Mouse (Mus musculus) forebrain, embryonic 11.5 days (tissue): ENCODE data around the gene Zdhhc1. TPM values are rescaled to one million over a fixed set of nuclear protein-coding genes. Genes with fewer than 3 reads are reported as not detected.

Source experiments
- ATAC-seq: fragments of 200-750 bp; cut with Nextera tagmentation; replicated peaks from 2 replicates; pipeline ENCODE4 v1.8.0; 2017; ENCODE audit warnings: moderate TSS enrichment; ENCODE audit not compliant: low FRiP score
- DNase-seq: peaks from one replicate; pipeline ENCODE4 v3.0.0-alpha.2; 2017; ENCODE audit warnings: low spot score
- H3K27ac ChIP-seq: fragments of 300-500 bp; sonication (generic); 2 replicates; pipeline ENCODE4 v1.5.1; 2014; ENCODE audit warnings: low read depth, low read length
- H3K27me3 ChIP-seq: fragments of 300-500 bp; sonication (generic); 2 replicates; pipeline ENCODE4 v1.6.1; 2014; ENCODE audit warnings: mild to moderate bottlenecking, low read length, mixed read lengths; ENCODE audit not compliant: control insufficient read depth, insufficient read depth
- H3K36me3 ChIP-seq: fragments of 300-500 bp; sonication (generic); 2 replicates; pipeline ENCODE4 v1.6.1; 2014; ENCODE audit warnings: mild to moderate bottlenecking, low read length, moderate library complexity, mixed read lengths; ENCODE audit not compliant: control insufficient read depth, insufficient read depth
- H3K4me1 ChIP-seq: fragments of 300-500 bp; sonication (generic); replicated peaks from 2 replicates; pipeline ENCODE4 v1.6.1; 2014; ENCODE audit warnings: low read length, mixed read lengths; ENCODE audit not compliant: control insufficient read depth, insufficient read depth
- H3K4me2 ChIP-seq: fragments of 300-500 bp; sonication (generic); 2 replicates; pipeline ENCODE4 v1.6.1; 2014; ENCODE audit warnings: low read depth, mild to moderate bottlenecking, low read length, moderate library complexity, mixed read lengths; ENCODE audit not compliant: severe bottlenecking
- H3K4me3 ChIP-seq: fragments of 300-500 bp; sonication (generic); 2 replicates; pipeline ENCODE4 v1.5.1; 2014; ENCODE audit warnings: low read depth, low read length
- H3K9ac ChIP-seq: fragments of 300-500 bp; sonication (generic); 2 replicates; pipeline ENCODE4 v1.6.1; 2014; ENCODE audit warnings: low read length
- H3K9me3 ChIP-seq: fragments of 300-500 bp; sonication (generic); 2 replicates; pipeline ENCODE4 v1.6.1; 2016; ENCODE audit warnings: low read length, mixed read lengths; ENCODE audit not compliant: control insufficient read depth
- WGBS: fragments of 180-500 bp; shearing (Covaris S2); extraction: QIAGEN DNeasy Blood & Tissue Kit; methylation state at CpG from one replicate; pipeline ENCODE4 v1.1.7; 2014; 5-methylcytosine and 5-hydroxymethylcytosine counted together
- polyA plus RNA-seq: library from polyadenylated mRNA; unstranded; fragments of >200 nt; fragmentation: Nextera tagmentation; extraction: Ambion mirVana; gene quantifications from 2 replicates; pipeline ENCODE4 v1.2.1, GENCODE M21; 2014

Zdhhc1 gene
- polyA plus RNA-seq, 1 experiment from 2014 or later: 24.6 TPM

- no peak overlapping the region for H3K27ac ChIP-seq
- peaks cover 23% of the 10 kb centered on the region for H3K4me1 ChIP-seq
- 90% methylated on average over 7 of the region's 7 CpGs for WGBS
- no peak overlapping the region for H3K9ac ChIP-seq
- H3K36me3 ChIP-seq: no peaks in the 10 kb centered on the region
- DNase-seq (no peak), ATAC-seq (no peak)
- no peak overlapping the region for H3K4me2 ChIP-seq
- H3K9me3 ChIP-seq: no peaks in the 10 kb centered on the region
- H3K27me3 ChIP-seq: 0 out of 2 replicates have a peak, but pooled peaks cover 2% of the 10 kb centered on the region
- H3K4me3 ChIP-seq: no peak overlapping the region
Observed at GRCm38 (mm10) chr8:105466700-105467291, 29.9 kb downstream of the Zdhhc1 start.

GRCm38 (mm10) chr8:105466246-105466645 lies 30.5 kb downstream of the Zdhhc1 start:
- H3K4me3 ChIP-seq: no peak overlapping the region
- no peak overlapping the region for H3K27ac ChIP-seq
- H3K36me3 ChIP-seq: no peaks in the 10 kb centered on the region
- ATAC-seq: no peak
- H3K4me2 ChIP-seq: no peak overlapping the region
- H3K4me1 ChIP-seq: peaks cover 19% of the 10 kb centered on the region
- no peak overlapping the region for H3K9ac ChIP-seq
- H3K27me3 ChIP-seq: no peaks in the 10 kb centered on the region
- H3K9me3 ChIP-seq: no peaks in the 10 kb centered on the region
- no peak for DNase-seq
- 85% methylated on average over 6 of the region's 6 CpGs for WGBS

GRCm38 (mm10) chr8:105464595-105464994 lies 32.1 kb downstream of the Zdhhc1 start:
- 86% methylated on average over 7 of the region's 7 CpGs for WGBS
- peaks cover 12% of the 10 kb centered on the region for H3K4me1 ChIP-seq
- no peak overlapping the region for H3K4me3 ChIP-seq
- H3K4me2 ChIP-seq: no peak overlapping the region
- no peak overlapping the region for H3K27ac ChIP-seq
- no peaks in the 10 kb centered on the region for H3K36me3 ChIP-seq
- H3K9ac ChIP-seq: no peak overlapping the region
- DNase-seq: no peak
- no peaks in the 10 kb centered on the region for H3K9me3 ChIP-seq
- H3K27me3 ChIP-seq: no peaks in the 10 kb centered on the region
- ATAC-seq: no peak

DNA sequence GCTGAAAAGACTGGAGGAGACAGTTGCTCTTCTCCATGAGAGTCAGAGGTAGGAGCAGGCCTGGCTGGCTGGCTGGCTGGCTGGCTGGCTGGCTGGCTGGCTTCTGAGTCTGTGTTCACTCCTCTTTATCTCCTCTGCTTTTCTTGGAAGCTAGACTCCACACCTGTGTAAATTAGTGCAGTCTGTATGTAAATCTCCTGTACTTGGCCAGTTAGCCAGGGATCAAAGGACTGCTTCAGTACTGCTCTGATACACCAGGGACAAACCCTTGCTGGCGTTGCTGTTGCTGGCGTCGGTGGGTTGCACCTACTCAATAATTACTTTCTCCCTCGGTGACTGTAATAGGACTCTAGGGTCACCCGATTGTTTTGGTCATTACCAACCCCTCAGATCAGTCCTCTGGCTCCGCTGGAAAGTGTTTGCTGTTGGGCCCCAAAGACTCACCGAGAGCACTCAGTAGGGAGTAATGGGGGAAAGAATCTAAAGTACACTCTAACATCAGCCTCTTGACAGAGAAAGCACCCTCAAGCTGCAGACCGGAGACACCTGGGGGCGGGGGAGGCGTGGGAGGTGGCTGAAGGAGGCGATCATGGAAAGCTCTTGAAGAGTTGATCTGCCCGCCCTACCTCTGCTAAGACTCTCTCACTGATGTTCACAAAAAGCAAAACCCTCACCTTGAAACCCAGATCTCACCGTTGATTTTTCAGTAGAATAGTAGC lies 35.5 kb downstream of the Zdhhc1 start:
- H3K4me1 ChIP-seq: peaks cover 5% of the 10 kb centered on the region; the same call in 1 of the 2 replicates
- 80% methylated on average over 13 of the region's 13 CpGs for WGBS
- no peak for ATAC-seq
- no peak overlapping the region for H3K4me3 ChIP-seq
- H3K27me3 ChIP-seq: no peaks in the 10 kb centered on the region
- no peaks in the 10 kb centered on the region for H3K9me3 ChIP-seq
- no peaks in the 10 kb centered on the region for H3K36me3 ChIP-seq
- DNase-seq: no peak
- no peak overlapping the region for H3K9ac ChIP-seq
- H3K27ac ChIP-seq: no peak overlapping the region
- H3K4me2 ChIP-seq: no peak overlapping the region

DNA sequence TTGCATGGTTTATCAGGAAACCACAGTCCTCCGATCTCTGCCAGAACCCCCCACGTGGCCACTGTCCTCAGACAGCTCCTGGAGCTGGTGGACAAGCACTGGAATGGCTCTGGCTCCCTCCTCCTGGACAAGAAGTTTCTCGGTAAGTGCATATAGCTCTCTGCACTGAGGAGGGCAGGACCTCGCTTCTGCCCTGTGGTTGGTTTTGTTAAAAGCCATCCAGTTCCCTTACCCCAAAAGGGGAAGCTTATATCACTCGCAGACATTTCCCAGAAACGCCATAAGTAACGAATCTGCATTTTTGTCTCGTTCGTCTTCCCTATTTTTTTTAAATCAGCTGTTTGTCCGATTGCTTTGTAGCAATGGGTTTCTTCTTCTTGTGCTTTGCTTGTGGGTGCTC lies 41.5 kb downstream of the Zdhhc1 start:
- WGBS: 70% methylated on average over 10 of the region's 10 CpGs

DNA sequence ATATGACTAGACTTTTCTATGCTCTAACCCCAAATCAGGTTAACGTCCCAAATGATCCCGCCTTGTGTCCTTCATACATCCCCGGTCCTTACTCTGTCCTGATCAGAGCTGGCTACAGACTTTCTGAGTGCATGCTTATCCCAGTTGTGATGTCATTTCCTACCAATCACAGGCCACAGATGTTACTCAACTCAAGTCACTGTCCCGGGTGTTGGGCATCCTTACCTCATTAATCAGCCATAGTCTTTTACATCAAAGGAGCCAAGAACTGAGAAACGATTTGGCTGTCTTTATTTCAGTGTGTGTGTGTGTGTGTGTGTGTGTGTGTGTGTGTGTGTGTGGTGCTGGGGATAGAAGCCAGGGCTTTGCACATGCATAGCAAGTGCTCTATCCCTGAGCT lies 42.6 kb downstream of the Zdhhc1 start:
- no peaks in the 10 kb centered on the region for H3K9me3 ChIP-seq
- WGBS: 72% methylated on average over 5 of the region's 5 CpGs
- peaks cover 2% of the 10 kb centered on the region; the same call in 1 of the 2 replicates for H3K4me1 ChIP-seq
- no peak overlapping the region for H3K9ac ChIP-seq
- no peak overlapping the region for H3K27ac ChIP-seq
- H3K4me2 ChIP-seq: no peak overlapping the region
- no peak overlapping the region for H3K4me3 ChIP-seq
- no peaks in the 10 kb centered on the region for H3K27me3 ChIP-seq
- DNase-seq: no peak
- H3K36me3 ChIP-seq: no peaks in the 10 kb centered on the region
- ATAC-seq: no peak

More for the DNA sequence above, 41.5 kb downstream of the Zdhhc1 start:
- no peak for DNase-seq
- no peaks in the 10 kb centered on the region for H3K27me3 ChIP-seq
- H3K4me3 ChIP-seq: no peak overlapping the region
- no peak overlapping the region for H3K4me2 ChIP-seq
- no peak overlapping the region for H3K27ac ChIP-seq
- H3K4me1 ChIP-seq: peaks cover 2% of the 10 kb centered on the region; the same call in 1 of the 2 replicates
- ATAC-seq: no peak
- H3K9me3 ChIP-seq: no peaks in the 10 kb centered on the region
- H3K9ac ChIP-seq: no peak overlapping the region
- no peaks in the 10 kb centered on the region for H3K36me3 ChIP-seq

DNA sequence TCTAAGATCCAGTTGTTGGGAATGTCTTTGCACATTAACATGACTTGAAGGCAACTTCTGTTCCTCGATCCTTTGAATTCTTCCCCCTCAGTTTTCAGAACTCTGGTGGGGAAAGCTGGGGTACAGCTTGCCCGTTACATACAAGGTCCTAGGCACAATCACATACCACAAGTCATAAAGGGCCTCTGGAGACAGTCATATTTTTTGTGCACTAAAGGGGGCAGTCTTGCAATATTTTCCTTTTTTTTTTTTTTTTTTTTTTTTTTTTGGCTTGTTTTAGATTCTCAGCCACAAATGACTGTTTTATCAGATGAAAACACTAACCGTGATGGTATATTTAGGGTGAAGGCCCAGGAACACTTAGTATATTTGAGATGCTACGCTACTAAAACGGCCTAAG lies 43.4 kb downstream of the Zdhhc1 start:
- H3K36me3 ChIP-seq: no peaks in the 10 kb centered on the region
- no peak overlapping the region for H3K4me3 ChIP-seq
- no peak for ATAC-seq
- H3K9me3 ChIP-seq: no peaks in the 10 kb centered on the region
- peaks cover 2% of the 10 kb centered on the region; the same call in 1 of the 2 replicates for H3K4me1 ChIP-seq
- H3K27ac ChIP-seq: no peak overlapping the region
- 84% methylated on average over 5 of the region's 5 CpGs for WGBS
- H3K9ac ChIP-seq: no peak overlapping the region
- H3K27me3 ChIP-seq: no peaks in the 10 kb centered on the region
- no peak for DNase-seq
- H3K4me2 ChIP-seq: no peak overlapping the region

DNA sequence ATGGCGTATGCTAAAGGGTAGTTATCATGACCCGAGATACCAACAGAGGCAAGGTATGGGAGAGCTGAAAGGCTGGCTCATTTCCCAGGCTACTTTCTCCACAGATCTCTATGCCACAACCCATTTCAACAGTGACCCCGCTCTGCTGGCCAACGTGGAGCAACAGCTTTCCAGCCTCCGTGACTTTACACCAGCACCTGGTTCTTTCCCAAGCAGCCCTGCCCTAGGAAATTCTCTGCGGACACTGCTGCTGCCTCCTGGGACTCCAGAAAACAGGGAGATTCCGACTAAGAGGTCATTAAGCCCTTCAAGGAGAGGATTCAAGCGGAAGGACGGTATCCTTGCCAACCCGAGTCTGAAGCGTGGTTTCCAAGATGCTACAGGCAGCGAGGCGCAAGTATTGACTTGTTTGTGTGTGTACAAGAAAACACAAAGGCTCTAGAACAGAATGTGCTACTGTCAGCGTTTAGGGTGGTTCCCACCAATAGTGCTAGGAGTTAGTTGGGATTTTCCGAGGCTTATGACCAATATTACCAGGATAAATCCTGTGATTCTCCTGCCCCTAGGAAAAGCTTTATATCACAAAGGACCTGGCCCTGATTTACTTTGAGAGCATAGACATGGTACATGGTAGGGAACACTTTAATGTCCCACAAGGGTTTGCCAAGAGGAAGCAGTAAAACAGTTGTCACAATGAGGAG lies 44.6 kb downstream of the Zdhhc1 start:
- Histone ChIP-seq H3K4me3 (no peak overlapping the region), H3K4me2 (no peak overlapping the region), H3K27ac (no peak overlapping the region), H3K4me1 (0 out of 2 replicates have a peak, but pooled peaks cover 2% of the 10 kb centered on the region), H3K9ac (no peak overlapping the region), H3K36me3 (no peaks in the 10 kb centered on the region), H3K9me3 (no peaks in the 10 kb centered on the region), H3K27me3 (no peaks in the 10 kb centered on the region)
- ATAC-seq: no peak
- no peak for DNase-seq
- 55% methylated on average over 15 of the region's 15 CpGs for WGBS
